Mouse (Mus musculus): ENCODE measurements around the gene Timp4. TPM values are rescaled to one million over a fixed set of nuclear protein-coding genes. Genes with fewer than 3 reads are reported as not detected.

The Timp4 gene
- not detected in 2 replicates for polyA plus RNA-seq (2012)

DNA sequence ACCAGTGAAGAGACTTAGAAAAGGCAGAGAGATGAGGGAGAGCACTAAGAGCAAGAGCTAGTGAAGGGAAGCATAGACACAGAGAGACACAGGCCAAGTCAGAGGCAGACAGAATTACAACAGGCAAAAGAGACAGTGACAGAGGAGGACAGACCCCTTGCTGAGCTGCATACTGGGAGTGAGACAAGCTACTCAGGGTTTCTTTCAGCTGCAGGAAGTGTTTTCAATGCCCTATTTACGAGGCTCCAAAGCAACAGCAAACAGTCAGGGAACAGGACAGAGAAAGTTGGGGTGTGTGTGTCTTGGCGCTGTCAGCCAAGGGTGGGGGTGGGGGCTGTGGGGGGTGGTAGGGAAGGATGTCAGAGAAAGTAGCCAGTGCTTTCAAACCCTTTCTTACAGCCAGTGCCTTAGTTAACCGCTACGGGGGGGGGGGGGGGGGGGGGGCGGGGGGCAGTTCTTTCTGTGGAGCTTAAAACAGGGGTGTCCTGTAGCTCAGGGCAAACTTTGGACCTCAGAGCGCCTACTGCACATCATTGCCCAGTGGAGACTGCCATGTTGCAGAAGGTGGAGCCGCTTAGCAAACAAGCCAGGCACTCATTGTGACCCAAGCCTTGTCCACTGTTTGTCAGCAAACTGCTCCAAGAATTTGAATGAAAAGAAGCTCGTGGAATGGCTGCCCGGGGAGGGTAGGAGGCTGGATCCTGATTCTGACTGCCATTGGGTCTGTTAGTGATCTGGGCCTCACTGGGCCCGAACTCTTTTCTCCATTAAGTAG lies at the start of gene Timp4:
Gene Timp4 (minus strand): TSS at position 107 of the 775 bp plus-strand sequence.
- no peaks in the 10 kb centered on the region for H3K27me3 ChIP-seq (ENCODE audit: control insufficient read depth)
- no peak within 1 kb of the TSS for H3K4me3 ChIP-seq (replicated peaks)
- H3K36me3 ChIP-seq (ENCODE audit: control insufficient read depth): no peaks in the 10 kb centered on the region
- no peak for TF ChIP-seq GATA1 (IDR thresholded peaks at IDR 0.05; ENCODE audit: low read length)
- TF ChIP-seq TAL1 (IDR thresholded peaks at IDR 0.05; ENCODE audit: low read length): no peak
- H3K4me1 ChIP-seq (ENCODE audit: control insufficient read depth): no peaks in the 10 kb centered on the region
- no peaks in the 10 kb centered on the region for H3K9me3 ChIP-seq (ENCODE audit: control insufficient read depth, low read length)

DNA sequence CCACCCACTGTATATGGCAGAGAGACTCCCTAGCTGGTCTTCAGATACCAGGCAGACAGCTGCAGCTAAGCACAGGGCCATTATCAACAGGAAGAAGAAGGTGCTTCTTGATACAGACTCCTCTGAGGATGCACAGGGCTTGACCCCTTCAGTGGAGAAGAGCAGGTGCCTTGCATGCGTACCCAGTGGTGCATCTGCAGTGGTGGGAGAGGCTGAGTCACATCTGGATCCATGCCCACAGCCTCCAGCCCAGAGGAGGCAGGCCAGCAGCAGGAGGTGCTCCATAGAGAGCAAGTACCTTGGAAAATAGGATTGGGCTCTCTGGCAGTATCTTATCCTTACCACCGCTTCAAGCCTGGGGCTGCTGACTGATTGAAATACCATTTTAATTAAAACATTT lies 41.9 kb upstream of the Timp4 start:
- no peak for TF ChIP-seq TAL1 (IDR thresholded peaks at IDR 0.05; ENCODE audit: low read length)
- TF ChIP-seq GATA1 (IDR thresholded peaks at IDR 0.05; ENCODE audit: low read length): no peak
- Histone ChIP-seq H3K4me1 (ENCODE audit: control insufficient read depth) (no peaks in the 10 kb centered on the region), H3K36me3 (ENCODE audit: control insufficient read depth) (no peaks in the 10 kb centered on the region), H3K4me3 (replicated peaks) (no peak overlapping the region), H3K9me3 (ENCODE audit: control insufficient read depth, low read length) (no peaks in the 10 kb centered on the region), H3K27me3 (ENCODE audit: control insufficient read depth) (no peaks in the 10 kb centered on the region)

DNA sequence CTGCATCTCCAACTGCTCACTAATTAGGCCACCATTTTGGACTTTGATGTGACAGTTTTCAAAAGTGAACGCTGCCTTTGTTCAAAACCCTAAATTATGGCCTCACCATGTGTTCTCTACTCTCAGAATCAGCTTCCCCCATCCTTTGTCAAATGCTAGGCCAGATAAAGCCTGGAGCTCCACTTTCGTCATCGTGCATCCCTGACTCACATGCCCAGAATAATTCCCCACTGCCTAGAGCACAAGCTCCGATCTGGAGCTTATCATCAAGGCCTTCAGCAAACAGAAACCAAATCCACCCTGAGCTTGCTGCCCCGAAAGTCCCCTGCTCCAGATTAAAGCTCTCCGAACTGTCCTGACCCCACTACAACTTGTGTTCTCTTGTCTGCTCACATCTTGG lies 40.6 kb upstream of the Timp4 start:
- H3K4me1 ChIP-seq (ENCODE audit: control insufficient read depth): no peaks in the 10 kb centered on the region
- H3K27me3 ChIP-seq (ENCODE audit: control insufficient read depth): no peaks in the 10 kb centered on the region

DNA sequence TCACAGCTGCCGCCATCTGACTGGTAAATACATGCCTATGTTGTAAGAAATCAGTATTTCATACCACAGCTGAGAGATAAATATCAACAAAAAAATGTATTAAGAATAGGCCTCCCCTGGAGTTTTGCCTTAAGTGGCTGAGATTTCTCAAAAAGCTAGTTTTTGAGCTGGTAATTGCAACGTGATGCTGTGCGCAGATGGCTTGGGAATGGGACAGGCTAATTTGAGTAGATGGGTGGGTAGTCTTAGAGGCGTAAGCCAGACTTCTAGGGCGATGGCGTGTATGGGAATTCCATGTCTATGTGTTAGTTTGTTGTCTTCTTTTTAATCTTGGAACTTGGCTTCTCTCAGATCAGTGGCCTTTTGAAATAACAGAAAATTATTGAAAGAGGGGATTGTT lies 39.8 kb upstream of the Timp4 start:
- no peaks in the 10 kb centered on the region for H3K4me1 ChIP-seq (ENCODE audit: control insufficient read depth)
- no peaks in the 10 kb centered on the region for H3K9me3 ChIP-seq (ENCODE audit: control insufficient read depth, low read length)
- H3K27me3 ChIP-seq (ENCODE audit: control insufficient read depth): no peaks in the 10 kb centered on the region
- no peak overlapping the region for H3K4me3 ChIP-seq (replicated peaks)
- no peak for TF ChIP-seq GATA1 (IDR thresholded peaks at IDR 0.05; ENCODE audit: low read length)
- no peak for TF ChIP-seq TAL1 (IDR thresholded peaks at IDR 0.05; ENCODE audit: low read length)
- no peaks in the 10 kb centered on the region for H3K36me3 ChIP-seq (ENCODE audit: control insufficient read depth)

More for the DNA sequence above, 40.6 kb upstream of the Timp4 start:
- Histone ChIP-seq H3K36me3 (ENCODE audit: control insufficient read depth) (no peaks in the 10 kb centered on the region), H3K9me3 (ENCODE audit: control insufficient read depth, low read length) (no peaks in the 10 kb centered on the region), H3K4me3 (replicated peaks) (no peak overlapping the region)
- TF ChIP-seq GATA1 (IDR thresholded peaks at IDR 0.05; ENCODE audit: low read length): no peak
- no peak for TF ChIP-seq TAL1 (IDR thresholded peaks at IDR 0.05; ENCODE audit: low read length)

DNA sequence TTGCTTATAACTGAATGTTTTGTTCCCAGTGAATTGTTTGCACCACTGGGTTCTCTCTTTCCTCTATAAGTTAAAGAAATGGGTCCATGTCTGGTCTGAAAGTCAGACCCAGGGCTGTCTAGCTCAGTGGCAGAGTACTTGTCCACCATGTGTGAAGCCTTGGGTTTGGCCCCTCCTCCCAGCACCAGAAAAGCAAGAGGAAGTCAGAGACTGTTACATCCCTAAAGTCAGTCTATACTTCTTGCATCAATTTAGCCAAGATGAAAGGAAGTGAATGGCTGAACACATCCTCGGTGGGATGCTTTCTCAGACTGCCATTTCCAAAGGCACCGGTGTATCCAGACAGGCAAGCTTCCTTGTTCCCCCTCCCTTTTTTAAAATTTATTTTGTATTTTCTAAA lies 39.1 kb upstream of the Timp4 start:
- H3K9me3 ChIP-seq (ENCODE audit: control insufficient read depth, low read length): no peaks in the 10 kb centered on the region
- no peaks in the 10 kb centered on the region for H3K4me1 ChIP-seq (ENCODE audit: control insufficient read depth)
- TF ChIP-seq GATA1 (IDR thresholded peaks at IDR 0.05; ENCODE audit: low read length) (no peak), TAL1 (IDR thresholded peaks at IDR 0.05; ENCODE audit: low read length) (no peak)
- H3K36me3 ChIP-seq (ENCODE audit: control insufficient read depth): no peaks in the 10 kb centered on the region
- H3K27me3 ChIP-seq (ENCODE audit: control insufficient read depth): no peaks in the 10 kb centered on the region
- H3K4me3 ChIP-seq (replicated peaks): no peak overlapping the region

DNA sequence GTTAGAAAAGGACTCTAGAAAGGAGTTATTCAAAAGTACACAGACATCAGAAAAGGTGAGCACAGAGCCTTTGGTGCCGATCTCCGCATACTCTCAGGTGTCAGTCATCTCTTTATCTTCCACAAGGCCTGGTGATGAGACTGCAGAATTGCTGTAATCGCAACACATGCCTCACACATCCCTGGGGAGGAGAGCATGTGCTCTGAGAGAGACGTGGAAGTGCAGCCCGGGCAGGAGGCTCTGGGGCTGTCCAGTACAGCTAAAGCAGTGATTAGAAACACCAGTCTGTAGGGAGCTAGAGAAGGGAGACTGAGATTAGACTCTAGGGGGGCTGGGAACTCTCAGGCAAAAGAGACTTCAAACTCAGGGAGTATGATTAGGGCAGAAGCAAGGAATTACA lies 38.6 kb upstream of the Timp4 start:
- Histone ChIP-seq H3K36me3 (ENCODE audit: control insufficient read depth) (no peaks in the 10 kb centered on the region), H3K27me3 (ENCODE audit: control insufficient read depth) (no peaks in the 10 kb centered on the region), H3K9me3 (ENCODE audit: control insufficient read depth, low read length) (no peaks in the 10 kb centered on the region), H3K4me3 (replicated peaks) (no peak overlapping the region), H3K4me1 (ENCODE audit: control insufficient read depth) (no peaks in the 10 kb centered on the region)
- TF ChIP-seq GATA1 (IDR thresholded peaks at IDR 0.05; ENCODE audit: low read length): no peak
- no peak for TF ChIP-seq TAL1 (IDR thresholded peaks at IDR 0.05; ENCODE audit: low read length)

DNA sequence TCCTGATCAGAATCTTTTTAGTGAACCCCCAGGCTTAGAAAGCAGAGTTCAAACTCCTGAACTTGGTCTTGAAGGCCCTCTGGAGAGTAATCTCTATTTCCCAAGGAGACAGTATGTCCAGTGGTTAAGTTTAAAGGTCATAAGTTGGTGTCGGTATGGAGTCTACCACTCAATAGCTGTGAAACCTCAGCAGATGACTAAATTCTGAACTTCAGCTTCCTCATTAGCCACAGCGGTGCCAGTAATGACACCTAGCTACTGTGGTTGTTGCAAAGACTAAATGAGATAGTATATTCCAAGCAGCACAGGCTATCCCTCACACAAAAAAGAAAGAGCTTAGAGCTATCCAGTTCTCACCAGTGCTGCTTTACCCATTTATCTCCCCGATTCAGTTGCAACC lies 36.2 kb upstream of the Timp4 start:
- no peak for TF ChIP-seq TAL1 (IDR thresholded peaks at IDR 0.05; ENCODE audit: low read length)
- no peak for TF ChIP-seq GATA1 (IDR thresholded peaks at IDR 0.05; ENCODE audit: low read length)
- Histone ChIP-seq H3K27me3 (ENCODE audit: control insufficient read depth) (no peaks in the 10 kb centered on the region), H3K4me3 (replicated peaks) (no peak overlapping the region), H3K36me3 (ENCODE audit: control insufficient read depth) (no peaks in the 10 kb centered on the region), H3K4me1 (ENCODE audit: control insufficient read depth) (no peaks in the 10 kb centered on the region), H3K9me3 (ENCODE audit: control insufficient read depth, low read length) (no peaks in the 10 kb centered on the region)

DNA sequence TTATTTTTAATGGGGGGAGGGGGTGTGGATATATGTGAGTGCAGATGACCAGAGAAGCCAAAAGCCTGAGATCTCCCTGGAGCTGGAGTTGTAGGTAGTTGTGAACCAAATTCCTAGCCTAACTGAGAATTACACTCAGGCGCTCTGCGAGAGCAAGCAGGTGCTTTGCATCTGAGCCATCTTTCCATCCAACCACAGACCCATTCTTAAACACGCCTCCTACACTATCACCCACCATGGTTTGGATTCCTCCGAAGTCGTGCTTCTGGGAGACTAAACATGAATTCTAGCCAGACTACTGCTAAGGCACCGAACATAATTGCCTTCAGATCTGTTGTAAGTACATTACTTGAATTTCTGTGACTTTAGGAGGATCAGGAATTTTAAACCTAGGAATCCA lies 34.4 kb upstream of the Timp4 start:
- H3K4me1 ChIP-seq (ENCODE audit: control insufficient read depth): no peaks in the 10 kb centered on the region
- H3K27me3 ChIP-seq (ENCODE audit: control insufficient read depth): no peaks in the 10 kb centered on the region
- H3K9me3 ChIP-seq (ENCODE audit: control insufficient read depth, low read length): no peaks in the 10 kb centered on the region
- no peak overlapping the region for H3K4me3 ChIP-seq (replicated peaks)
- no peak for TF ChIP-seq TAL1 (IDR thresholded peaks at IDR 0.05; ENCODE audit: low read length)
- TF ChIP-seq GATA1 (IDR thresholded peaks at IDR 0.05; ENCODE audit: low read length): no peak
- no peaks in the 10 kb centered on the region for H3K36me3 ChIP-seq (ENCODE audit: control insufficient read depth)

DNA sequence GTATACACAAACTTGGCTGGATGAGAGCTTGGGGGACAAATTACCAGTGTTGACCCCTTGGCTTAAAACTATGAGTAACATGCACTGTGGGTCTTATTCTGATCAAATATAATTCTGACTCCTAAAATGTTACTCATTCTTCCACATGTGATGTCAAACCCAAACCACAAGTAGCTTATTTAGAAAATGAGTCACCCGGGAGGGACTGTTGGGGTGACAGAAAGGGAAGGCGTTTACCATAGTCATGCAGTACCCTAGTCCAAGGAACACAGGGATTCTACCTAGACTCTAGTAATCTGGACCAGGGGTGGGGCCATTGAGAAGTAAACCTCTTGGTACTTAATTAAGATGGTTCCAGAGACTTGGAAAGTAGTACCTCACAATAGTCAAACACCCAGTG lies 32.1 kb upstream of the Timp4 start:
- Histone ChIP-seq H3K4me3 (replicated peaks) (no peak overlapping the region), H3K4me1 (ENCODE audit: control insufficient read depth) (no peaks in the 10 kb centered on the region), H3K9me3 (ENCODE audit: control insufficient read depth, low read length) (no peaks in the 10 kb centered on the region), H3K27me3 (ENCODE audit: control insufficient read depth) (no peaks in the 10 kb centered on the region), H3K36me3 (ENCODE audit: control insufficient read depth) (no peaks in the 10 kb centered on the region)
- TF ChIP-seq GATA1 (IDR thresholded peaks at IDR 0.05; ENCODE audit: low read length): no peak
- TF ChIP-seq TAL1 (IDR thresholded peaks at IDR 0.05; ENCODE audit: low read length): no peak

DNA sequence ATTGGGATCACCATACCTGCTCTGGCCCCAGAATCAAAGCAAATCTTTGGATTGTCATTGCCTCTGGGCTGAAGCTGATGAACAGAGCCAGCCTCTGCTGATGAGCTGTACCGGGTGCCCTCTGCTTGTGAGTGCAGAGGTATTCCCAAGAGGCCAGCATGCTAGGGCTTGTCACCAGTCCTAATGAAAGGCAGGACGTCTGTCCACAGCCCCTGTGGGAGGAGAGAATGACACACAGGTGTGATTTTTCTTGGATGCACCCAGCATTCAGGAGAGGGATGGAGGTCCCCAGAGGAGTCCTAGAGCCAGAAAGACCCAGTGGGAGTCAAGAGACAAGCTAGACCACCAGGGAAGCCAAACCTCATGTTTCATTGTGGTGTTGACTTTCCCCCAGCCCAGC lies 27.6 kb upstream of the Timp4 start:
- Histone ChIP-seq H3K4me1 (ENCODE audit: control insufficient read depth) (no peaks in the 10 kb centered on the region), H3K4me3 (replicated peaks) (no peak overlapping the region), H3K9me3 (ENCODE audit: control insufficient read depth, low read length) (no peaks in the 10 kb centered on the region), H3K27me3 (ENCODE audit: control insufficient read depth) (no peaks in the 10 kb centered on the region), H3K36me3 (ENCODE audit: control insufficient read depth) (no peaks in the 10 kb centered on the region)
- TF ChIP-seq TAL1 (IDR thresholded peaks at IDR 0.05; ENCODE audit: low read length) (no peak), GATA1 (IDR thresholded peaks at IDR 0.05; ENCODE audit: low read length) (no peak)

Data from erythroblast, embryonic 14.5 days (primary cell).